Mouse (Mus musculus): ENCODE results near the gene Nsf. TPM values are rescaled to one million over a fixed set of nuclear protein-coding genes. Genes with fewer than 3 reads are reported as not detected.
A peak's percentile ranks its signal among the peaks of the same experiment; 100 is the strongest.

Gene Nsf
- total RNA-seq, 1 experiment from 2014 or later, result 42.5 TPM

GRCm38 (mm10) chr11:103852590-103853283 is 101.1 kb downstream of the Nsf start:
- ATAC-seq (replicated peaks; ENCODE audit: low read depth, poor library complexity, severe bottlenecking), result peak; percentile 94

GRCm38 (mm10) chr11:103848287-103848686 is 105.6 kb downstream of the Nsf start:
- ATAC-seq (replicated peaks; ENCODE audit: low read depth, poor library complexity, severe bottlenecking), result peak; percentile 26; the same call in 1 of the 2 replicates

- no peak for ATAC-seq (replicated peaks; ENCODE audit: low read depth, poor library complexity, severe bottlenecking)
These were observed 113.0 kb downstream of the Nsf start for GRCm38 (mm10) chr11:103840834-103841233.

GRCm38 (mm10) chr11:103838955-103839354 is 114.9 kb downstream of the Nsf start:
- ATAC-seq (replicated peaks; ENCODE audit: low read depth, poor library complexity, severe bottlenecking), result no peak

- no peak for ATAC-seq (replicated peaks; ENCODE audit: low read depth, poor library complexity, severe bottlenecking)
These were observed 121.5 kb downstream of the Nsf start for GRCm38 (mm10) chr11:103832331-103832730.

- no peak for ATAC-seq (replicated peaks; ENCODE audit: low read depth, poor library complexity, severe bottlenecking)
These were observed 122.1 kb downstream of the Nsf start for GRCm38 (mm10) chr11:103831766-103832165.

GRCm38 (mm10) chr11:103830476-103830875 is 123.4 kb downstream of the Nsf start:
- no peak for ATAC-seq (replicated peaks; ENCODE audit: low read depth, poor library complexity, severe bottlenecking)

- ATAC-seq (replicated peaks; ENCODE audit: low read depth, poor library complexity, severe bottlenecking), result no peak
These were observed 123.9 kb downstream of the Nsf start for GRCm38 (mm10) chr11:103829956-103830355.

- no peak for ATAC-seq (replicated peaks; ENCODE audit: low read depth, poor library complexity, severe bottlenecking)
These were observed 125.0 kb downstream of the Nsf start for GRCm38 (mm10) chr11:103828866-103829265.

GRCm38 (mm10) chr11:103827201-103827600 is 126.7 kb downstream of the Nsf start:
- ATAC-seq (replicated peaks; ENCODE audit: low read depth, poor library complexity, severe bottlenecking), result no peak

- no peak for ATAC-seq (replicated peaks; ENCODE audit: low read depth, poor library complexity, severe bottlenecking)
These were observed 137.1 kb downstream of the Nsf start for GRCm38 (mm10) chr11:103816719-103817118.

- ATAC-seq (replicated peaks; ENCODE audit: low read depth, poor library complexity, severe bottlenecking), result no peak
These were observed 137.9 kb downstream of the Nsf start for GRCm38 (mm10) chr11:103815986-103816385.

GRCm38 (mm10) chr11:103814808-103815207 is 139.0 kb downstream of the Nsf start:
- ATAC-seq (replicated peaks; ENCODE audit: low read depth, poor library complexity, severe bottlenecking), result no peak

- no peak for ATAC-seq (replicated peaks; ENCODE audit: low read depth, poor library complexity, severe bottlenecking)
These were observed 142.6 kb downstream of the Nsf start for GRCm38 (mm10) chr11:103811246-103811645.

GRCm38 (mm10) chr11:103810631-103811030 is 143.2 kb downstream of the Nsf start:
- no peak for ATAC-seq (replicated peaks; ENCODE audit: low read depth, poor library complexity, severe bottlenecking)

GRCm38 (mm10) chr11:103809611-103810598 is 144.0 kb downstream of the Nsf start:
- 0 out of 2 replicates have a peak, but pooled peaks have one; percentile 22 for ATAC-seq (replicated peaks; ENCODE audit: low read depth, poor library complexity, severe bottlenecking)

GRCm38 (mm10) chr11:103808771-103809610 is 144.9 kb downstream of the Nsf start:
- ATAC-seq (replicated peaks; ENCODE audit: low read depth, poor library complexity, severe bottlenecking), result no peak

GRCm38 (mm10) chr11:103807966-103808365 is 145.9 kb downstream of the Nsf start:
- ATAC-seq (replicated peaks; ENCODE audit: low read depth, poor library complexity, severe bottlenecking), result no peak

- no peak for ATAC-seq (replicated peaks; ENCODE audit: low read depth, poor library complexity, severe bottlenecking)
These were observed 149.1 kb downstream of the Nsf start for GRCm38 (mm10) chr11:103804804-103805203.

GRCm38 (mm10) chr11:103804126-103804525 is 149.7 kb downstream of the Nsf start:
- no peak for ATAC-seq (replicated peaks; ENCODE audit: low read depth, poor library complexity, severe bottlenecking)

Measured in common myeloid progenitor, adult 5-6 weeks (primary cell).